Mouse (Mus musculus) stomach, embryonic 15.5 days (tissue): Measurements from ENCODE around the gene Mlst8. TPM values are rescaled to one million over a fixed set of nuclear protein-coding genes. Genes with fewer than 3 reads are reported as not detected.

Source experiments
- ATAC-seq: fragments of 200-750 bp; cut with Nextera tagmentation; 2 replicates; pipeline ENCODE4 v1.8.0; 2017; ENCODE audit warnings: low read depth, moderate number of reproducible peaks, moderate TSS enrichment; ENCODE audit not compliant: insufficient read depth, low FRiP score
- H3K27ac ChIP-seq: fragments of 300-500 bp; sonication (generic); 2 replicates; pipeline ENCODE4 v1.5.1; 2015; ENCODE audit warnings: mild to moderate bottlenecking, inconsistent platforms
- H3K27me3 ChIP-seq: fragments of 300-500 bp; sonication (generic); replicated peaks from 2 replicates; pipeline ENCODE4 v1.6.1; 2015; ENCODE audit warnings: inconsistent platforms
- H3K36me3 ChIP-seq: fragments of 300-500 bp; sonication (generic); 2 replicates; pipeline ENCODE4 v1.6.1; 2015; ENCODE audit warnings: inconsistent platforms
- H3K4me1 ChIP-seq: fragments of 300-500 bp; sonication (generic); 2 replicates; pipeline ENCODE4 v1.6.1; 2015; ENCODE audit warnings: inconsistent platforms
- H3K4me2 ChIP-seq: fragments of 300-500 bp; sonication (generic); 2 replicates; pipeline ENCODE4 v1.6.1; 2015; ENCODE audit warnings: mild to moderate bottlenecking, inconsistent platforms
- H3K4me3 ChIP-seq: fragments of 300-500 bp; sonication (generic); replicated peaks from 2 replicates; pipeline ENCODE4 v1.5.1; 2015; ENCODE audit warnings: inconsistent platforms
- H3K9ac ChIP-seq: fragments of 300-500 bp; sonication (generic); 2 replicates; pipeline ENCODE4 v1.6.1; 2015; ENCODE audit warnings: inconsistent platforms
- H3K9me3 ChIP-seq: fragments of 300-500 bp; sonication (generic); 2 replicates; pipeline ENCODE4 v1.6.1; 2016; ENCODE audit warnings: inconsistent platforms
- WGBS: fragments of 180-500 bp; shearing (Covaris S2); methylation state at CpG from one replicate; pipeline ENCODE4 v1.1.7; 2015; 5-methylcytosine and 5-hydroxymethylcytosine counted together
- polyA plus RNA-seq: library from polyadenylated mRNA; unstranded; fragments of >200 nt; fragmentation: Nextera tagmentation; extraction: Ambion mirVana; gene quantifications from 2 replicates; pipeline ENCODE4 v1.2.1, GENCODE M21; 2015

The Mlst8 gene
- polyA plus RNA-seq, 1 experiment from 2014 or later = 25.0 TPM

DNA sequence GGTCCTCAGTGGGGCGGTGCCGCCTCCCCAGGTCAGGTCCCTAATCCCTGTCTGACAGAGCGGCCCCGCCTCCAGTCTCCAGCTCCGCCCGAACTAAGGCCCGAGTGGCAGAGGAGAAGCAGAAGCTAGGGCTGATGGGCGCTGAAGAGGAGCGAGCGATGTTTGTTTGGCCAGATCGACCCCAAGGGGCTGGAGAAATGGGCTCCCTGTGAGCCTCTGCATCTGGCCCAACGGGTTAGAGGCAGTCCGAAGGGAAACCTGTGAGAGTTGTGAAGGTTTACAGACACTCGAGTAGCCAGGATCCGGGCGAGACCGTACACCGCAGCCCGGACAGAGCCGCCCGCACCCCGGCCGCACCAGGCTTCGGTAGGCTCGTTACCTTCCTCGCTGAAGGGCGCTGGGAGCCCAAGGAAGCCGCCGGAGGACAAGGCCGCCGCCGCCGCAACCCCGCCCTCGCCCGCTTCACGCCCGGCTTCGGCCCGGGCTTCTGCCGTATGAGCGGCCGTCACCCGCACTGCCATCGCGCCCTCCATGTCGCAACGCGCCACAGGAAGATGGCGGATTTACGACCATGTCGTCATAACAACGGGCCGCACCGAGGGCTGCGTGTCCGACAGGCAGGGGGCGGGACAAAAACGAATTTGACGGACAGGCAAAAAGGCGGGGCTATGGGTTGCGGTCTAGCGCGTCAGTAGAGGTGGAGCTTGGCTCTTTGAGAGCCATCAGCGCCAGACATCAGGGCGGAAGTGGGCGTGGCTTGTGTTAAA, 23.9 kb downstream of the Mlst8 start:
- no peaks in the 10 kb centered on the region for H3K9me3 ChIP-seq
- peak overlapping the region; percentile 97 for H3K9ac ChIP-seq
- WGBS = under 1% methylated on average over 67 of the region's 67 CpGs
- peak overlapping the region; percentile 93 for H3K4me3 ChIP-seq
- H3K4me2 ChIP-seq = peak overlapping the region; percentile 69
- ATAC-seq = peak; percentile 94
- peaks cover 10% of the 10 kb centered on the region for H3K36me3 ChIP-seq
- no peaks in the 10 kb centered on the region for H3K27me3 ChIP-seq
- H3K27ac ChIP-seq = peak overlapping the region; percentile 99
- H3K4me1 ChIP-seq = peaks cover 15% of the 10 kb centered on the region

DNA sequence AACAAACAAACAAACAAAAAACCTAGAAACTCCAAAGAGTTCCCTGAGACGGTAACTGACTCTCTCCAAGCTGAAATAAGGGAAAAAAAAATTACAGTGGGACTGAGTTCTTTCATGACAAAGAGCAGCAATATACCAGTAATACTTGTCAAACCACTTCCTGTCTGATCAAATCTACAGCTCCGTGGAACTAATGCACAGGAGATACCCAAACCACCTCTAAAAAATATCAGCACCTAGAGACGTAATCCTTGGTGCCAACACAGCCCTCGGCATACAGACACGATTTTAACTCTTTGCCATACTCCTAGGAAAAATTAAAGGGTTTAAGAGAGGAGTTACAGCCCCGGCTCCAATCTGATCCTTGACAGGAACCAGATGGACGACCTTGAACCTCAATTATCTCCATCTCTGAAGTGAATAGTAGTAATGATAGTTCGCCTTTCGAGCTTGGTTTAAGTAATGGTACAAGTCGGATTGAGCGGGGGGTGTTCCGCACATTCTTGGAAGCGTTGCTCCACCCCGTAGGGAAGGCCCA, 24.6 kb downstream of the Mlst8 start:
- no peak for ATAC-seq
- H3K36me3 ChIP-seq = peaks cover 17% of the 10 kb centered on the region
- peaks cover 15% of the 10 kb centered on the region for H3K4me1 ChIP-seq
- peak overlapping the region; percentile 99 for H3K27ac ChIP-seq
- peak overlapping the region; percentile 93 for H3K4me3 ChIP-seq
- H3K27me3 ChIP-seq = no peaks in the 10 kb centered on the region
- peak overlapping the region; percentile 97; the same call in 1 of the 2 replicates for H3K9ac ChIP-seq
- WGBS = 1% methylated on average over 14 of the region's 14 CpGs
- H3K4me2 ChIP-seq = peak overlapping the region; percentile 69
- no peaks in the 10 kb centered on the region for H3K9me3 ChIP-seq

DNA sequence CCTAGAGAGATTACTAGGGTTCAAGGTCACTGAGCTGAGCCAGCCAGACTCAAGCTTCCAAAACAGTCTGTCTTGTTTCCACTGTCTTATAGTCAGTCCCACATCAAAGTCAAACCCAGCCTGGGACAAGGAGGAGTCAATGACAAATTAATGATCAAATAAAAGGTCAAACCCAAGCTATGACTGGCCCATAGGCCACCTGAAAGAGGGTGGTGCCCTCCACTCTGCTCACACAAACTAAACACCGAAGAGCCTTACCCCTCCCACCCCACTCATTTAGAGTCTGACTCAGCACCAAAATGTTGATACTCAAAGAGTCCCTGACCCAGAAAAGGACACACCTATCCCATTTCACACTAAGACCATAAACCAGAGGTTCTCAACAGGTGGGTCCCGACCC, 25.5 kb downstream of the Mlst8 start:
- Histone ChIP-seq H3K9me3 (no peaks in the 10 kb centered on the region), H3K27ac (no peak overlapping the region), H3K27me3 (no peaks in the 10 kb centered on the region), H3K9ac (no peak overlapping the region), H3K36me3 (peaks cover 25% of the 10 kb centered on the region), H3K4me2 (peak overlapping the region; percentile 69; the same call in 1 of the 2 replicates), H3K4me3 (no peak overlapping the region), H3K4me1 (peaks cover 15% of the 10 kb centered on the region)
- ATAC-seq = no peak
- 66% methylated on average over 2 of the region's 2 CpGs for WGBS

DNA sequence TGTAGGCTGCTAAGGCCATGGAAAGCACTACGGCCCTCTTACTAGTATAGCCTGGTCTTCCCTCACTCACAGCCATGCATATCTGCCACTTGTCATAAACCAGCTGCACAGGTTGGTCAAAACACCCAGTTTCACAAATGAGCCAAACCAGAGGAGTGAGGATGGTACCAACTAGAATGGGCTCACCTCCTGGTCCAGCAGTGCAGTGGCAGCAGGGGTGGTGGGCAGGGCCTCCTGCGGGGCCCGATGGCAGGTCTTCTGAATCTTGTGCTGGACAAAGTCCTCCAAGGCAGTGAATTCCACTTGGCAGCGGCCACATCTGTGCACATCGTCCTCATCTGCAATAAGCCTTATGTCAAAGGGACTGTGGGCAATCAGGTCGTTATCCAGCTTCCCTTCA, 27.7 kb downstream of the Mlst8 start:
- H3K27me3 ChIP-seq = no peaks in the 10 kb centered on the region
- 92% methylated on average over 6 of the region's 6 CpGs for WGBS
- H3K4me3 ChIP-seq = no peak overlapping the region
- no peak overlapping the region for H3K9ac ChIP-seq
- H3K9me3 ChIP-seq = no peaks in the 10 kb centered on the region
- no peak overlapping the region for H3K4me2 ChIP-seq
- peaks cover 15% of the 10 kb centered on the region for H3K4me1 ChIP-seq
- peaks cover 38% of the 10 kb centered on the region for H3K36me3 ChIP-seq
- no peak for ATAC-seq
- no peak overlapping the region for H3K27ac ChIP-seq

- Histone ChIP-seq H3K36me3 (peaks cover 50% of the 10 kb centered on the region), H3K9ac (no peak overlapping the region), H3K27me3 (no peaks in the 10 kb centered on the region), H3K9me3 (no peaks in the 10 kb centered on the region), H3K4me2 (no peak overlapping the region), H3K4me3 (no peak overlapping the region), H3K27ac (no peak overlapping the region), H3K4me1 (peaks cover 10% of the 10 kb centered on the region; the same call in 1 of the 2 replicates)
- 85% methylated on average over 6 of the region's 6 CpGs for WGBS
- ATAC-seq = no peak
Measured at GRCm38 (mm10) chr17:24449507-24449906, 29.4 kb downstream of the Mlst8 start.

- H3K4me2 ChIP-seq = no peak overlapping the region
- no peaks in the 10 kb centered on the region for H3K4me1 ChIP-seq
- no peak for ATAC-seq
- WGBS = 93% methylated on average over 8 of the region's 8 CpGs
- no peak overlapping the region for H3K9ac ChIP-seq
- H3K4me3 ChIP-seq = no peak overlapping the region
- no peaks in the 10 kb centered on the region for H3K9me3 ChIP-seq
- no peaks in the 10 kb centered on the region for H3K27me3 ChIP-seq
- peaks cover 67% of the 10 kb centered on the region for H3K36me3 ChIP-seq
- no peak overlapping the region for H3K27ac ChIP-seq
Measured at GRCm38 (mm10) chr17:24446590-24446989, 32.3 kb downstream of the Mlst8 start.

GRCm38 (mm10) chr17:24443409-24443808, 35.5 kb downstream of the Mlst8 start:
- no peaks in the 10 kb centered on the region for H3K9me3 ChIP-seq
- H3K4me1 ChIP-seq = no peaks in the 10 kb centered on the region
- no peak for ATAC-seq
- H3K4me3 ChIP-seq = no peak overlapping the region
- H3K9ac ChIP-seq = no peak overlapping the region
- no peak overlapping the region for H3K4me2 ChIP-seq
- H3K27me3 ChIP-seq = no peaks in the 10 kb centered on the region
- WGBS = 88% methylated on average over 4 of the region's 4 CpGs
- H3K36me3 ChIP-seq = peaks cover 62% of the 10 kb centered on the region
- no peak overlapping the region for H3K27ac ChIP-seq

DNA sequence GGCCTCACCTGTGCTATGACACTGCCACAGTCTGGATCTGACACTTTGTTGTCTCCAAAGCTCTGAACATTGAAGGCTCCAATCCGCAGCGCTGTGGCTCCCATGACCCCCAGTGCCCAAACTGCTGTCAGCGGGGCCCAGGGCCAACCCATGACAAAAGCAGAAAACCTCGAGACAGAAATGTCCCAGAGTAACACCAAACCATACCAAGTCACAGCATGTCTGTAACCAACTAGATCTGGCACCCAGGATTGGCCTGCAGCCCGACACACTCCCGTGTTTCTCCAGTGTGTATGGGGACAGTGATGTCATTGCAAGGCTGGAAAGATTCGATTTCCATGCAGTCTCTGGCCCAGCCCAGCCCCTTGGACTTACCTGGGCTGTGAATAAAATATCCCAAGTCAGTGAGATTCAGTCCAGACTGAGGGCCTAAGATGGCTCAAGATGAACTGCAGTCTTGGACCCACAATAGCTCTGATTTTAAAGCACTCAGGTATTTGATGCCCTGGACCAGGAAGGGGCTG, 36.2 kb downstream of the Mlst8 start, which contains the start of gene Dnase1l2:
Gene Dnase1l2, minus strand, starts transcription at position 474 of the 524 bp plus-strand sequence.
- Histone ChIP-seq H3K9me3 (no peaks in the 10 kb centered on the region), H3K27ac (no peak within 1 kb of the TSS; the same call in 1 of the 2 replicates), H3K36me3 (peaks cover 60% of the 10 kb centered on the region), H3K4me2 (no peak within 1 kb of the TSS), H3K27me3 (no peaks in the 10 kb centered on the region), H3K4me1 (no peaks in the 10 kb centered on the region), H3K4me3 (no peak within 1 kb of the TSS), H3K9ac (no peak within 1 kb of the TSS)
- no peak for ATAC-seq
- WGBS = 75% methylated on average over 7 of the region's 7 CpGs

DNA sequence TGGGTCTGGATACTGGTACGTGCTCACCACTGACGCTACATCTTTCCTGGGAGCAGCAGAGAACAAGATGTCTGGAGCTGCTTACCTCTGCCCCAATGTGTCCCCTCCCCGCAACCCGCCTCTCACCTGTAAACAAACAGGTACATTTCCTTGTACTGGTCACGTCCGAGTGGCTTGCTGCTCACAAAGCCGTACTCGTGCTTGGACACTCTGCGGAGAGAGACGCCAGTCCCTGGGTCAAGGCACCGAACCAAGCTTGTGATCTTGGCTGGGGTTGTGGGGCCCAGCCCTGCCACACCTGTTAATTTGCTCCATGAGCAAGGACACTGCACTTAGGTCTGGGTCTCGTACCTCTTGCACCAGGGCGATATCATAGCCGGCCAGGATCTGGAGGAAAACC, 36.8 kb downstream of the Mlst8 start:
- H3K27ac ChIP-seq = no peak overlapping the region; the same call in 1 of the 2 replicates
- H3K4me1 ChIP-seq = no peaks in the 10 kb centered on the region
- ATAC-seq = no peak
- WGBS = 90% methylated on average over 14 of the region's 14 CpGs
- no peak overlapping the region for H3K4me3 ChIP-seq
- no peak overlapping the region for H3K9ac ChIP-seq
- no peak overlapping the region for H3K4me2 ChIP-seq
- no peaks in the 10 kb centered on the region for H3K27me3 ChIP-seq
- peaks cover 65% of the 10 kb centered on the region for H3K36me3 ChIP-seq
- H3K9me3 ChIP-seq = no peaks in the 10 kb centered on the region

DNA sequence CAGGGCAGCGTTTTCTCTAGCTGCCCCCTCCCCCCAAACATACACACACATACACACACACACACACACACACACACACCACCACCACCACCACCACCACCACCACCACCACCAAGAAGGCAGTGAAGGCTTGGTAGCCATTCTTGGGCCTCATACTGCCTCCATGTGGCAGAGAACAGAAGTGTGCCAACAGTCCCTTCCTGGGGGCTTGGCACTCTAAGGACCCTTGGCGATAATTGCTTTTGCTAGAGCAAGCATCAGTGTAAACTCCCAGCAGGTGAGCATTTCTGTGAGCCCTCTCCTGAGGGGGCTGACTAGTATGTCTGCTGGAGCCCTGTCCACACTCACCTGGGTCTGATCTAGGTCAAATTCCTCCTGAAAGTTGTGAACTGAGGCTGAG, 37.7 kb downstream of the Mlst8 start:
- Histone ChIP-seq H3K9me3 (no peaks in the 10 kb centered on the region), H3K9ac (no peak overlapping the region), H3K4me1 (no peaks in the 10 kb centered on the region), H3K4me2 (no peak overlapping the region), H3K27ac (no peak overlapping the region), H3K36me3 (peaks cover 58% of the 10 kb centered on the region), H3K4me3 (no peak overlapping the region), H3K27me3 (no peaks in the 10 kb centered on the region)
- 53% methylated on average over 2 of the region's 2 CpGs for WGBS
- no peak for ATAC-seq

DNA sequence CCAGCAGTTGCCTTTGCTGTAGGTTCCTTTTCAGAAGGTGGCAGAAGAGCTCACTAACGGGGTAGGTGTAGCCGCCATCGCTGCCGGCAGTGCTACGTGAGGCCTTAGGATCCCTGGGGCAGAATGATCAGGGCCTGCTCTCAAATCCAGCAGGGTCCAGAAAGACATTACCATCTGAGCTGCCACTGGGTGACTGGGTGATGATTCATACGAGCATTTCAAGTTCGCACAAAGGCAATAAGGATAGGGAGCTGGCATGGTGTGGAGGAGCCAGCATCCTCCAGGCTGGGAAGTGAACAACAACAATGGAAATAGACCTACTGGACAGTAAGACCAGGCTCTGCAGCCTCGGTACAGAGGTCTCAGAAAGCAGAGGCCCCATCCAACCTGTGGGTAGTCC, 38.5 kb downstream of the Mlst8 start:
- H3K27ac ChIP-seq = no peak overlapping the region
- peaks cover 55% of the 10 kb centered on the region for H3K36me3 ChIP-seq

DNA sequence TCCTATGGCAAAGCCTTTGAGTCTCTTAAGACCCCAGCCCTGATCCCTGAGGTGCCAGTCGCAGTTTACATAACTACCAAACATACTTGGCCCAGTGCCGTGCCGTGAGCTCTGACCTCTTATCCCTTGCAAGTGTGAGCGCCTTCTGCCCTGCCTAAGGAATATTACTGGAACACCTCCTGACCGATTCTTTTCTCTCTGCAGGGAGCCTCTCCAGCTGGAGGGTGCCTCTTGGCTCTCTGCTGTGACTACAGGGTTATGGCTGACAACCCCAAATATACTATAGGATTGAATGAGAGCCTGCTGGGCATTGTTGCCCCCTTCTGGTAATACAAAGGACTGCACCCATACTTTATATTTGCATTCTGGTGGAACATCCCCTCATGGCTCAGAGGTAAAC, 41.9 kb downstream of the Mlst8 start:
- ATAC-seq = no peak

More for the DNA sequence above, 38.5 kb downstream of the Mlst8 start:
- no peak for ATAC-seq
- H3K4me3 ChIP-seq = no peak overlapping the region
- H3K9me3 ChIP-seq = no peaks in the 10 kb centered on the region
- H3K27me3 ChIP-seq = no peaks in the 10 kb centered on the region
- H3K9ac ChIP-seq = no peak overlapping the region
- no peaks in the 10 kb centered on the region for H3K4me1 ChIP-seq
- H3K4me2 ChIP-seq = no peak overlapping the region
- 87% methylated on average over 8 of the region's 8 CpGs for WGBS

More for the DNA sequence above, 41.9 kb downstream of the Mlst8 start:
- Histone ChIP-seq H3K9me3 (no peaks in the 10 kb centered on the region), H3K27me3 (no peaks in the 10 kb centered on the region), H3K9ac (no peak overlapping the region), H3K4me2 (no peak overlapping the region), H3K36me3 (peaks cover 36% of the 10 kb centered on the region), H3K27ac (no peak overlapping the region), H3K4me1 (no peaks in the 10 kb centered on the region), H3K4me3 (no peak overlapping the region)
- 68% methylated on average over 5 of the region's 5 CpGs for WGBS
